Mouse (Mus musculus) liver, postnatal 0 days (tissue): ENCODE data around the gene Spata17.

Experiments
- CTCF ChIP-seq: sonication (generic); IDR thresholded peaks from 2 replicates; pipeline ENCODE4 v1.5.1; 2016; ENCODE audit warnings: antibody characterized with exemption, low read depth
- EP300 ChIP-seq: IDR thresholded peaks from 2 replicates; pipeline ENCODE4 v1.6.1; 2016; ENCODE audit warnings: antibody characterized with exemption, low read depth, mild to moderate bottlenecking

DNA sequence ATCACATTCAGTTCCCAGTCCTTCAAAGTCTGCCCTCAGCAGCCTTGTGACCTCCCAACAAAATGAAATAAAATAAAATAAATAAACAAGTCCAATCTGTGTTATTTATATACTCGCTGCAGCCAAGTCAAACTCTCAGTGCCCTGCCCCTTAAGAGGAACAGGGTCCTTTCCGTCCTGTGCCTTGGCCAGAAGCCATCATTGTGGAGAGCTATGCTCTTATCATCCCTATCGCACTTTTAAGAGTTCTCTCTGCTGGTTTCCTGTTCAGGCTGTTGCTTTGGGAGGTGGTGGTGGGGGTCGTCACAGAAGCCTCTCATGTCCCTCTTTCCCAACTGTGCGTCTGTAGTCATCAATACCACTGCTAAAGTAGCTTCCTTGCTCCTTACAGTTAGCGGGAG lies 97.2 kb downstream of the Spata17 start:
- TF ChIP-seq CTCF: no peak
- no peak for TF ChIP-seq EP300
